Mouse (Mus musculus): ENCODE results near the gene Gfod1. TPM values are rescaled to one million over a fixed set of nuclear protein-coding genes. Genes with fewer than 3 reads are reported as not detected.

The Gfod1 gene
- polyA plus RNA-seq, 1 experiment from 2014 or later: 0.18 TPM

DNA sequence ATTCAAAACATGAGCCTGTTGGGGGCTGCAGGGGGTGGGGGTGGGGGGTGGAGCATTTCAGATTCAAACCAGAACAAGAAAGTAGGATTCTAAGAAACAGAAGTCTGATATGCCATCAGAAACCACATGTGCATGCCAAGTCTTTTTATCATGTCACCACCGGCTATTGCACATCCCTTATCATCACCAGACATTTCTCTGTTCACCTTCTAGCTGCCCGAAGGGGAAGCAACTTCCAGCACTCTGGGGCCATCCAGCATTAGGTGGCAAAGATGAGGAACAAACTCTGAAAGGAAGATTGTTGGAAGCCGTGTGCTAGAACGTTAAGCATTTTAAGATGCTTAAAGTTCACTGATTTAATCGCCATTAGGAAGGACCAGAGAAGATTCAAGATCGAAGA lies 43.2 kb downstream of the Gfod1 start:
- Histone ChIP-seq H3K36me3 (ENCODE audit: control insufficient read depth, insufficient read depth, low read length) (no peaks in the 10 kb centered on the region), H3K4me1 (ENCODE audit: control insufficient read depth, insufficient read depth, low read length) (no peaks in the 10 kb centered on the region), H3K27ac (ENCODE audit: low read length) (no peak overlapping the region), H3K9me3 (ENCODE audit: control insufficient read depth, low read length) (no peaks in the 10 kb centered on the region), H3K4me2 (ENCODE audit: low read depth, low read length) (no peak overlapping the region), H3K4me3 (ENCODE audit: low read length) (no peak overlapping the region), H3K27me3 (replicated peaks; ENCODE audit: control insufficient read depth, insufficient read depth, low read length) (no peaks in the 10 kb centered on the region), H3K9ac (ENCODE audit: low read depth, low read length) (no peak overlapping the region)
- peak; percentile 68; the same call in 1 of the 2 replicates for ATAC-seq
- 78% methylated on average over 6 of the region's 6 CpGs for WGBS

GRCm38 (mm10) chr13:43256447-43256846 lies 47.5 kb downstream of the Gfod1 start:
- Histone ChIP-seq H3K9ac (ENCODE audit: low read depth, low read length) (no peak overlapping the region), H3K9me3 (ENCODE audit: control insufficient read depth, low read length) (no peaks in the 10 kb centered on the region), H3K36me3 (ENCODE audit: control insufficient read depth, insufficient read depth, low read length) (no peaks in the 10 kb centered on the region), H3K4me1 (ENCODE audit: control insufficient read depth, insufficient read depth, low read length) (no peaks in the 10 kb centered on the region), H3K27ac (ENCODE audit: low read length) (no peak overlapping the region), H3K27me3 (replicated peaks; ENCODE audit: control insufficient read depth, insufficient read depth, low read length) (no peaks in the 10 kb centered on the region), H3K4me3 (ENCODE audit: low read length) (no peak overlapping the region), H3K4me2 (ENCODE audit: low read depth, low read length) (no peak overlapping the region)
- 93% methylated on average over 2 of the region's 2 CpGs for WGBS
- ATAC-seq: no peak

DNA sequence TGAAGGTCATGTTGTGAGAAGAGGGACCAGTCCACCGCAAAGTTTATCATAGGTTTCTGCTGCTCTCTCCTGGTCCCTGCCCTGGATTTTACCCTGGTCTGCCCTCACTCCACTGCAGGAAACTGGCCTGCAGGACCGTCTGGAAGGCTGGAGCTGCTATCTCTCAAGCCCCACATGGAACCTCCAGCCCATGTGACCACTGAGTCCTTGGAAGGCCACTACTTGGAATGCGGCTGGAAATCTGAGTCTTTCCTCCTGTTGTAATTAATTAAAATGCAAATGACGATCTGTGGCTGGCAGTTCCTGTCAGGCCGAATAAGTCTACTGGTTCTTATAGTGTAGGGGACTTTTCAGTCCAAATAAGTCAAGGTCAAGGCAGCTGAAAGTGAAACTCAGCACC lies 50.4 kb downstream of the Gfod1 start:
- no peak overlapping the region for H3K9ac ChIP-seq (ENCODE audit: low read depth, low read length)
- H3K9me3 ChIP-seq (ENCODE audit: control insufficient read depth, low read length): no peaks in the 10 kb centered on the region
- H3K27ac ChIP-seq (ENCODE audit: low read length): no peak overlapping the region
- no peak for ATAC-seq
- no peaks in the 10 kb centered on the region for H3K36me3 ChIP-seq (ENCODE audit: control insufficient read depth, insufficient read depth, low read length)
- no peak overlapping the region for H3K4me2 ChIP-seq (ENCODE audit: low read depth, low read length)
- 49% methylated on average over 5 of the region's 5 CpGs for WGBS
- H3K27me3 ChIP-seq (replicated peaks; ENCODE audit: control insufficient read depth, insufficient read depth, low read length): no peaks in the 10 kb centered on the region
- no peaks in the 10 kb centered on the region for H3K4me1 ChIP-seq (ENCODE audit: control insufficient read depth, insufficient read depth, low read length)
- no peak overlapping the region for H3K4me3 ChIP-seq (ENCODE audit: low read length)

DNA sequence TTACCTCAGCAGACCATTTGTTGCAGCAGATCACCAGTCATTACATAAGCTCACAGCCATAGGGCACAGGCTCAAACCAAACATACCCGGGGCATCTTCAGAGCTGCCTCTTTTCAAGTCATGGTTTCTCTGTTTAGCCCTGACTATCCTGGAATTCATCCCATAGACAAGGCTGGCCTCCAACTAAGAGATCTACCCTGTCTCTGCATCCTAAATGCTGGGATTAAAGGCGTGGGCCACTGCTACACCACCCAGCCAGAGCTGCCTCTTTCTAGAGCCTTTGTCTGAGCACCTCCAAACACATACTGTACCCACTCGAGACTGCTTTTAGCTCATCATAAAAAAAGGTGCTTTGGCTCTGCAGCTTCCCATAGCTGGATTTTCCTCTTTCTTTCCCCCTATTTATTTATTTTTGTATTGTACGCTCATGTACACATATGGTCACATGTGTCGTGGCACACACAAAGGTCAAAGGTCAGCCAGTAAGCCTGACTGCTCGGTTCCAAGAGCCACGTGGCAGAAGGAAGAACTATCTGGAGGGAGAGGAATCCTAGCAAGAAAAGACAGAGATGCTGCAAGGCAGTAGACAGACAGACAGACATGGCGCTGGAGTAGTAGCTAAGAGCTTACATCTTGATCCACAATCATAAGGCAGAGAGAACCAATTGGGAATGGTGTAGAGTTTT lies 51.7 kb downstream of the Gfod1 start:
- Histone ChIP-seq H3K4me2 (ENCODE audit: low read depth, low read length) (no peak overlapping the region), H3K27ac (ENCODE audit: low read length) (no peak overlapping the region), H3K36me3 (ENCODE audit: control insufficient read depth, insufficient read depth, low read length) (no peaks in the 10 kb centered on the region), H3K4me3 (ENCODE audit: low read length) (no peak overlapping the region), H3K9me3 (ENCODE audit: control insufficient read depth, low read length) (no peaks in the 10 kb centered on the region), H3K27me3 (replicated peaks; ENCODE audit: control insufficient read depth, insufficient read depth, low read length) (no peaks in the 10 kb centered on the region), H3K4me1 (ENCODE audit: control insufficient read depth, insufficient read depth, low read length) (no peaks in the 10 kb centered on the region), H3K9ac (ENCODE audit: low read depth, low read length) (no peak overlapping the region)
- WGBS: 88% methylated on average over 8 of the region's 8 CpGs
- ATAC-seq: no peak

DNA sequence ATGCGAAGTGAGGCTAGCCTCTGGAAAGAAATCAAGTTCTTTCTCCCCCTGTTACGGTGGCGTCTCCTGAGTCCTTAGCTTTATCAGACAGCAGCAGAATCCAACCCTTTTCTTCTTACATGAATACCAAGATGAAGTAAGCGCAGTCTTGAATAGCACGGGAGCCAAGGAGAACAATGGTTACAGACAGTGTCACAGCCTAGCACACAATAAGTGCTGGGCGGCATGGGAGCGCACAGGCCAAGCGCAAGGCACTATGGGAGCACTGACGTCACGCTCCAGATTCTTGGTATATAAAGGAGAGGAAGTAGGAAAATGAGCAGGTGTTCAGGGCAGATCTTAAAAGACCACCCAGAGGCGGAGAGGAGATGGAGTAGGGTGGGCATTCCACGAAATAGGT lies 52.6 kb downstream of the Gfod1 start:
- Histone ChIP-seq H3K9me3 (ENCODE audit: control insufficient read depth, low read length) (no peaks in the 10 kb centered on the region), H3K4me3 (ENCODE audit: low read length) (no peak overlapping the region), H3K27ac (ENCODE audit: low read length) (no peak overlapping the region), H3K27me3 (replicated peaks; ENCODE audit: control insufficient read depth, insufficient read depth, low read length) (no peaks in the 10 kb centered on the region), H3K4me1 (ENCODE audit: control insufficient read depth, insufficient read depth, low read length) (no peaks in the 10 kb centered on the region), H3K36me3 (ENCODE audit: control insufficient read depth, insufficient read depth, low read length) (no peaks in the 10 kb centered on the region), H3K4me2 (ENCODE audit: low read depth, low read length) (no peak overlapping the region), H3K9ac (ENCODE audit: low read depth, low read length) (no peak overlapping the region)
- 87% methylated on average over 12 of the region's 12 CpGs for WGBS
- ATAC-seq: no peak

DNA sequence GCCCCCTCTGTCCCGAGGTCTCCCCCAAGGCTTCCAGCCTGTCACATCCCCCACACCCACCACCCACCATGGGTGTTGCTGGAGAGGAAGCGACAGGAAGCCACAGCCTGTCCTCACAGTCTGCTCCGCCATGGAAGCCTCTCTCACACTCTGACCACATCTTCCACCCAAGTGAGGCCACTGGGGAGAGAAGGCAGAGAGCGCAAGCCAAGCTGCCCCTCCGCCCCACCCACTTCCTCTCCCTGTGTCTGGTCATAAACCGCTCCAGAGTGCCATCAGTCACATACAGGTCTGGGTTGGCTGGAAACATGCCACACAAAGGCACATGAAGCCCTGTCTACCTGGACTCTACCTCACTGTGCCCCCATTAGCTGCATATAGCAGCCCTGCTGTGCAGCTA lies 53.3 kb downstream of the Gfod1 start:
- Histone ChIP-seq H3K27me3 (replicated peaks; ENCODE audit: control insufficient read depth, insufficient read depth, low read length) (no peaks in the 10 kb centered on the region), H3K4me3 (ENCODE audit: low read length) (no peak overlapping the region), H3K27ac (ENCODE audit: low read length) (no peak overlapping the region), H3K4me1 (ENCODE audit: control insufficient read depth, insufficient read depth, low read length) (no peaks in the 10 kb centered on the region), H3K4me2 (ENCODE audit: low read depth, low read length) (no peak overlapping the region), H3K9ac (ENCODE audit: low read depth, low read length) (no peak overlapping the region), H3K9me3 (ENCODE audit: control insufficient read depth, low read length) (no peaks in the 10 kb centered on the region), H3K36me3 (ENCODE audit: control insufficient read depth, insufficient read depth, low read length) (no peaks in the 10 kb centered on the region)
- 78% methylated on average over 6 of the region's 6 CpGs for WGBS
- no peak for ATAC-seq

GRCm38 (mm10) chr13:43250106-43250505 lies 53.9 kb downstream of the Gfod1 start:
- Histone ChIP-seq H3K9ac (ENCODE audit: low read depth, low read length) (no peak overlapping the region), H3K27ac (ENCODE audit: low read length) (no peak overlapping the region), H3K36me3 (ENCODE audit: control insufficient read depth, insufficient read depth, low read length) (no peaks in the 10 kb centered on the region), H3K27me3 (replicated peaks; ENCODE audit: control insufficient read depth, insufficient read depth, low read length) (no peaks in the 10 kb centered on the region), H3K4me3 (ENCODE audit: low read length) (no peak overlapping the region), H3K4me1 (ENCODE audit: control insufficient read depth, insufficient read depth, low read length) (no peaks in the 10 kb centered on the region), H3K4me2 (ENCODE audit: low read depth, low read length) (no peak overlapping the region), H3K9me3 (ENCODE audit: control insufficient read depth, low read length) (no peaks in the 10 kb centered on the region)
- 76% methylated on average over 9 of the region's 9 CpGs for WGBS
- ATAC-seq: no peak

DNA sequence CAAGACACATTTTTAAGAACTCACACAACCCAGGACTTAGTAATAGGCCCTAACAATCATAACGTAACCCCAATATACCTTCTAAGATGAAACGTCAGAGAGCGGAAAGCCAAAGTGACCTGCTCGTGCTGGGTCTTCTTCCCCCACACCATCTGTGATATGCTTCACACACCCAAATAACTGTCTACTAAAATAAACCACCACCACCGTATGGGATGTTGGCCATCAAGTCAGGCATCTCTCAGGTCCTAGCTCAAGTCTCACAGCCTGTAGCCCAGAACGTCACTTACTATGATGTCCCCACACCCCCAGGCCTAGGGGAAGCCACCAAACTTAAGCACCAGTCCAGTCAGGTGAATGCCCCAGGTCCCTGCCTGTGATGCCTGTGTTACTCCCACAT lies 55.6 kb downstream of the Gfod1 start:
- 88% methylated on average over 6 of the region's 6 CpGs for WGBS
- Histone ChIP-seq H3K4me2 (ENCODE audit: low read depth, low read length) (no peak overlapping the region), H3K4me1 (ENCODE audit: control insufficient read depth, insufficient read depth, low read length) (peaks cover 5% of the 10 kb centered on the region; the same call in 1 of the 2 replicates), H3K9me3 (ENCODE audit: control insufficient read depth, low read length) (no peaks in the 10 kb centered on the region), H3K27me3 (replicated peaks; ENCODE audit: control insufficient read depth, insufficient read depth, low read length) (no peaks in the 10 kb centered on the region), H3K4me3 (ENCODE audit: low read length) (no peak overlapping the region), H3K9ac (ENCODE audit: low read depth, low read length) (no peak overlapping the region), H3K27ac (ENCODE audit: low read length) (no peak overlapping the region), H3K36me3 (ENCODE audit: control insufficient read depth, insufficient read depth, low read length) (no peaks in the 10 kb centered on the region)
- no peak for ATAC-seq

DNA sequence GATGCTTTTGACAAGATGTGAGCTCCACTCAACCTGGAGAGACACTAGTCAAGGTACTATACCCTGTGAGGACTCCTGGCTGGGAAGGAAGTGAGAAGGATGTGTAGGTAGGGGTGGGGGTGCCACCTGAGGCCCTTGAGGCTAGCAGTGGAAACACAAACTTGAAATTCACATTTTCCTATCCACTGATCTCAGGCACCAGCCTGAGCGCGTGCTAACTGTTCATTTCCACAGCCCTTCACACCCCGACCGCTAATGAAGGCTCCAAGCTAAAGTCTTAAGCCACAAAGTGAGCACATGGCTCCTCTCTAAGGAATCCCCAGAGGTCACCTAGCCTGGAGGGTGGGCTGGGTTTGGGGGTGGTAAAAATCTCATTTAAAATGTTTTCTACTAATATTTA lies 57.1 kb downstream of the Gfod1 start:
- H3K4me2 ChIP-seq (ENCODE audit: low read depth, low read length): no peak overlapping the region
- WGBS: 91% methylated on average over 4 of the region's 4 CpGs
- H3K9ac ChIP-seq (ENCODE audit: low read depth, low read length): no peak overlapping the region
- no peak overlapping the region for H3K27ac ChIP-seq (ENCODE audit: low read length)
- no peak overlapping the region for H3K4me3 ChIP-seq (ENCODE audit: low read length)
- H3K27me3 ChIP-seq (replicated peaks; ENCODE audit: control insufficient read depth, insufficient read depth, low read length): no peaks in the 10 kb centered on the region
- H3K4me1 ChIP-seq (ENCODE audit: control insufficient read depth, insufficient read depth, low read length): peaks cover 5% of the 10 kb centered on the region; the same call in 1 of the 2 replicates
- no peak for ATAC-seq
- no peaks in the 10 kb centered on the region for H3K9me3 ChIP-seq (ENCODE audit: control insufficient read depth, low read length)
- no peaks in the 10 kb centered on the region for H3K36me3 ChIP-seq (ENCODE audit: control insufficient read depth, insufficient read depth, low read length)

DNA sequence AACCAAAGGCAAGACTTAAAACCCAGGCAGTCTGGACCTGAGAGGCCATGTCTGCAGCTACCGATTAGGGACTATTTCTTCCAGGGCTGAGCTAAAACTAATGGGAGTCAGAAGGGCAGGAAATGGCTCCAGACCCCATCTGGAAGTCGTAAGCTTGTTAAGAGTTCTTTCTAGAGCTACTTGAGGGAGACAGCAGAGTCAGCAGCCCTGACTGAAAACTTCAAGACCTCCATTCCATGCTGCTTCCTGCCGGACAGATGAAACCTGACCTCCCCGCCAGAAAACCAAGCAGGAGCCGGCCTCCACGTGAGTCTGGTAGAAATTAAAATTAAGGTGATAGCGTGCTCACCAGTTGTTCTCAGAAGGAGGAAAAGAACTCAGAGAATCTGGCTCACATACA lies 60.2 kb downstream of the Gfod1 start:
- no peaks in the 10 kb centered on the region for H3K27me3 ChIP-seq (replicated peaks; ENCODE audit: control insufficient read depth, insufficient read depth, low read length)

More for the DNA sequence above, 60.2 kb downstream of the Gfod1 start:
- peaks cover 9% of the 10 kb centered on the region; the same call in 1 of the 2 replicates for H3K4me1 ChIP-seq (ENCODE audit: control insufficient read depth, insufficient read depth, low read length)
- H3K4me3 ChIP-seq (ENCODE audit: low read length): no peak overlapping the region
- no peak for ATAC-seq
- H3K27ac ChIP-seq (ENCODE audit: low read length): no peak overlapping the region
- no peaks in the 10 kb centered on the region for H3K36me3 ChIP-seq (ENCODE audit: control insufficient read depth, insufficient read depth, low read length)
- H3K9ac ChIP-seq (ENCODE audit: low read depth, low read length): no peak overlapping the region
- WGBS: 38% methylated on average over 7 of the region's 7 CpGs
- H3K9me3 ChIP-seq (ENCODE audit: control insufficient read depth, low read length): no peaks in the 10 kb centered on the region
- no peak overlapping the region for H3K4me2 ChIP-seq (ENCODE audit: low read depth, low read length)
